Comparison of ENCODE assay signal across 33 mouse cellular contexts in the genomic region with DNA sequence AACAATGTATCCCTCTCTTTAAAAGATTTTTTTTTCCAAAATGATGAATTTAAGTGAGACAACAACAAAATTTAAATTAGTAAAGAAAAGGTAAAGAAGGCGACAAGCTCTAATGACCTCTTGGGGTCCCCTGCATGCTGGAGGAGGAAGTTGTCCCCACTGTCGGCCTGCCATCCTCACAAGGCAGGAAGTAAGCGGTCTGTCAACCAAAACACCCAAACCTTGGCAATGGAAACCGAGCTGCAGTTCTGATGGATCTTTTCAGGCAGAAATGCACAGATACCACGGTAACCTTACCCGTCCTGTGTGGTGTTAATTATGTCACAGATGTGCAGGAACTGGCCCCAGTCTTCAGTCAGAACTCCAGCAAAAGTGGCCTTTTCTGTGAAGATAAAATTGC. TPM values are rescaled to one million over a fixed set of nuclear protein-coding genes. Genes with fewer than 3 reads are reported as not detected.
DNase-seq lines count a peak whose midpoint lies in the region; ATAC-seq and TF ChIP-seq lines count a peak whose summit lies in the region.
"Had no signal": no experiment of that assay in that cellular context is flagged by ENCODE, and none has a peak within 500 bp of the region (broad histone marks: within the 10 kb centered on the region; RNA-seq: fewer than 3 reads in every experiment).

No protein-coding gene starts in this region.

- no peak for TF ChIP-seq EP300 in liver, postnatal 0 days (IDR thresholded peaks at IDR 0.05; ENCODE audit: low read depth)

- H3K4me3 ChIP-seq in erythroblast, embryonic 14.5 days (replicated peaks): peak overlapping the region; percentile 79
- H3K4me3 ChIP-seq in liver, embryonic 11.5 days (ENCODE audit: low read depth, low read length): no peak overlapping the region
- H3K4me3 ChIP-seq in liver, embryonic 12.5 days: 0 out of 2 replicates have a peak overlapping the region, but pooled peaks have one; percentile 77
- no peak overlapping the region for H3K4me3 ChIP-seq in liver, postnatal 0 days (ENCODE audit: low read depth, low read length)
- H3K4me3 ChIP-seq: embryonic facial prominence, embryonic 13.5 days; forebrain, embryonic 12.5 days; hindbrain, embryonic 12.5 days; intestine, embryonic 15.5 days; left cerebral cortex, adult 2 months; midbrain, embryonic 10.5 days; myocyte; neural tube, embryonic 12.5 days had no signal

- peaks cover 67% of the 10 kb centered on the region for H3K36me3 ChIP-seq in erythroblast, embryonic 14.5 days (ENCODE audit: control insufficient read depth)
- H3K36me3 ChIP-seq in liver, embryonic 11.5 days (ENCODE audit: control insufficient read depth, insufficient read depth, low read length): peaks cover 4% of the 10 kb centered on the region; the same call in 1 of the 2 replicates
- H3K36me3 ChIP-seq in liver, embryonic 12.5 days: peaks cover 56% of the 10 kb centered on the region
- H3K36me3 ChIP-seq in liver, postnatal 0 days (replicated peaks; ENCODE audit: insufficient read depth, low read length): peaks cover 26% of the 10 kb centered on the region
- H3K36me3 ChIP-seq: hindbrain, embryonic 12.5 days; neural tube, embryonic 12.5 days had no signal

- H3K4me1 ChIP-seq in erythroblast, embryonic 14.5 days (ENCODE audit: control insufficient read depth): peaks cover 67% of the 10 kb centered on the region
- peaks cover 13% of the 10 kb centered on the region for H3K4me1 ChIP-seq in liver, embryonic 11.5 days (replicated peaks; ENCODE audit: control insufficient read depth, insufficient read depth, low read length)
- peaks cover 34% of the 10 kb centered on the region for H3K4me1 ChIP-seq in liver, embryonic 12.5 days
- H3K4me1 ChIP-seq in liver, postnatal 0 days (ENCODE audit: insufficient read depth): peaks cover 24% of the 10 kb centered on the region
- H3K4me1 ChIP-seq: hindbrain, embryonic 12.5 days; neural tube, embryonic 12.5 days had no signal

- peak overlapping the region; percentile 25 for H3K4me2 ChIP-seq in liver, embryonic 11.5 days
- H3K4me2 ChIP-seq in liver, embryonic 12.5 days: peak overlapping the region; percentile 87
- H3K4me2 ChIP-seq in liver, postnatal 0 days (ENCODE audit: low read depth, low read length): peak overlapping the region; percentile 85; the same call in 1 of the 2 replicates
- H3K4me2 ChIP-seq: embryonic facial prominence, embryonic 13.5 days; forebrain, embryonic 12.5 days; hindbrain, embryonic 12.5 days; intestine, embryonic 15.5 days; lung, embryonic 14.5 days; neural tube, embryonic 12.5 days had no signal

- DNase-seq in liver, embryonic 11.5 days (ENCODE audit: low spot score): no peak
- no peak for DNase-seq in liver
- no peak for DNase-seq in liver, postnatal 0 days
- no peak for DNase-seq in cerebellum, postnatal 14 days
- DNase-seq in adrenal gland, postnatal 14 days: no peak
- DNase-seq: cerebellum, adult 18-20 months; cerebellum, postnatal 10 days; forebrain, postnatal 0 days; gastrocnemius, postnatal 10 days; heart, postnatal 14 days; kidney, adult 2 months; kidney, postnatal 4 days; lung, embryonic 14.5 days; lung, postnatal 14 days; right cerebral cortex, adult 18-20 months; spleen, adult 18-20 months; thymus, adult 2 months; thymus, postnatal 36 days had no signal

- no peak for TF ChIP-seq CTCF in liver, postnatal 0 days (IDR thresholded peaks at IDR 0.05; ENCODE audit: low read depth)

- ATAC-seq in erythroblast, adult 5-6 weeks (replicated peaks; ENCODE audit: low FRiP score, poor library complexity, severe bottlenecking): no peak
- ATAC-seq in liver, embryonic 11.5 days (replicated peaks; ENCODE audit: low FRiP score): no peak
- no peak for ATAC-seq in liver, embryonic 12.5 days
- ATAC-seq in liver, postnatal 0 days: no peak
- ATAC-seq: forebrain, postnatal 0 days; hindbrain, postnatal 0 days; intestine, embryonic 15.5 days; midbrain, embryonic 16.5 days had no signal

- H3K27ac ChIP-seq in liver, embryonic 11.5 days (ENCODE audit: low read depth, low read length): no peak overlapping the region
- peak overlapping the region; percentile 52; the same call in 1 of the 2 replicates for H3K27ac ChIP-seq in liver, embryonic 12.5 days
- 0 out of 2 replicates have a peak overlapping the region, but pooled peaks have one; percentile 5 for H3K27ac ChIP-seq in liver, postnatal 0 days (ENCODE audit: low read depth)
- H3K27ac ChIP-seq: embryonic facial prominence, embryonic 13.5 days; forebrain, embryonic 12.5 days; hindbrain, embryonic 12.5 days; hindbrain, postnatal 0 days; intestine, embryonic 15.5 days; kidney, postnatal 0 days; left cerebral cortex, adult 2 months; midbrain, embryonic 10.5 days; neural tube, embryonic 12.5 days had no signal

- peaks cover 6% of the 10 kb centered on the region; the same call in 1 of the 2 replicates for H3K9me3 ChIP-seq in erythroblast, embryonic 14.5 days (ENCODE audit: control insufficient read depth, low read length)
- H3K9me3 ChIP-seq in liver, embryonic 11.5 days (ENCODE audit: control insufficient read depth, low read length): no peaks in the 10 kb centered on the region
- no peaks in the 10 kb centered on the region for H3K9me3 ChIP-seq in liver, embryonic 12.5 days (replicated peaks)
- no peaks in the 10 kb centered on the region for H3K9me3 ChIP-seq in liver, postnatal 0 days (ENCODE audit: low read length)
- H3K9me3 ChIP-seq: embryonic facial prominence, embryonic 13.5 days; forebrain, embryonic 12.5 days; G1E; hindbrain, embryonic 12.5 days; intestine, embryonic 15.5 days; midbrain, embryonic 10.5 days; neural tube, embryonic 12.5 days had no signal

- peaks cover 18% of the 10 kb centered on the region for H3K27me3 ChIP-seq in erythroblast, embryonic 14.5 days (ENCODE audit: control insufficient read depth)
- H3K27me3 ChIP-seq in liver, embryonic 11.5 days (replicated peaks; ENCODE audit: control insufficient read depth, insufficient read depth, low read length): no peaks in the 10 kb centered on the region
- H3K27me3 ChIP-seq in liver, embryonic 12.5 days (replicated peaks): no peaks in the 10 kb centered on the region
- H3K27me3 ChIP-seq in liver, postnatal 0 days (ENCODE audit: insufficient read depth, low read length): no peaks in the 10 kb centered on the region
- H3K27me3 ChIP-seq: intestine, embryonic 15.5 days; neural tube, embryonic 12.5 days had no signal

- no peak overlapping the region for H3K9ac ChIP-seq in liver, embryonic 11.5 days (ENCODE audit: low read depth, low read length)
- H3K9ac ChIP-seq in liver, embryonic 12.5 days: peak overlapping the region; percentile 14; the same call in 1 of the 2 replicates
- H3K9ac ChIP-seq in liver, postnatal 0 days (replicated peaks): 0 out of 2 replicates have a peak overlapping the region, but pooled peaks have one; percentile 5
- H3K9ac ChIP-seq: embryonic facial prominence, embryonic 13.5 days; forebrain, embryonic 12.5 days; forebrain, postnatal 0 days; hindbrain, embryonic 12.5 days; intestine, embryonic 15.5 days; lung, embryonic 14.5 days; neural tube, embryonic 12.5 days had no signal

- WGBS in liver, embryonic 11.5 days: 56% methylated on average over 6 of the region's 6 CpGs
- 57% methylated on average over 6 of the region's 6 CpGs for WGBS in liver, embryonic 12.5 days (ENCODE audit: insufficient replicate concordance)
- 38% methylated on average over 6 of the region's 6 CpGs for WGBS in liver, postnatal 0 days (ENCODE audit: insufficient replicate concordance)

RNA-seq across cellular contexts. Expression of a gene that starts 3.4 kb away (rescaled TPM):
- polyA plus RNA-seq in erythroblast, embryonic 14.5 days (2012): 1.2 and 1.3 TPM in 2 replicates
- total RNA-seq in erythroblast, adult 5-6 weeks (2015; ENCODE audit: low replicate concordance): 45.1 and 50.1 TPM in 2 replicates
- total RNA-seq in erythroblast, adult 5-6 weeks (2017; ENCODE audit: low replicate concordance): 99.1 and 124 TPM in 2 replicates
- polyA plus RNA-seq in liver, embryonic 11.5 days (2014; fragmentation: Nextera tagmentation; extraction: Ambion mirVana): 60.7 and 66.0 TPM in 2 replicates
- polyA plus RNA-seq in liver, embryonic 12.5 days (2016; fragmentation: Nextera tagmentation; extraction: Ambion mirVana): 60.4 and 64.9 TPM in 2 replicates
- 24.0 and 24.6 TPM in 2 replicates for polyA plus RNA-seq in liver, postnatal 0 days (2015; fragmentation: Nextera tagmentation; extraction: Ambion mirVana)
- total RNA-seq in adrenal gland, postnatal 14 days (2021): 39.5 and 46.0 TPM in 2 replicates

RNA-seq across cellular contexts. Expression of a gene that starts 46.8 kb away (rescaled TPM):
- 3.3 and 3.7 TPM in 2 replicates for polyA plus RNA-seq in erythroblast, embryonic 14.5 days (2012)
- 40.3 and 52.6 TPM in 2 replicates for total RNA-seq in erythroblast, adult 5-6 weeks (2015; ENCODE audit: low replicate concordance)
- total RNA-seq in erythroblast, adult 5-6 weeks (2017; ENCODE audit: low replicate concordance): 33.4 and 45.7 TPM in 2 replicates
- polyA plus RNA-seq in liver, embryonic 11.5 days (2014; fragmentation: Nextera tagmentation; extraction: Ambion mirVana): 25.9 and 28.8 TPM in 2 replicates
- 38.2 and 40.5 TPM in 2 replicates for polyA plus RNA-seq in liver, embryonic 12.5 days (2016; fragmentation: Nextera tagmentation; extraction: Ambion mirVana)
- 16.3 and 22.5 TPM in 2 replicates for polyA plus RNA-seq in liver, postnatal 0 days (2015; fragmentation: Nextera tagmentation; extraction: Ambion mirVana)
- 23.4 and 26.0 TPM in 2 replicates for total RNA-seq in adrenal gland, postnatal 14 days (2021)

RNA-seq across cellular contexts. Expression of a gene that starts 46.9 kb away (rescaled TPM):
- polyA plus RNA-seq in erythroblast, embryonic 14.5 days (2012): 0.13 and 0.15 TPM in 2 replicates
- total RNA-seq in erythroblast, adult 5-6 weeks (2015; ENCODE audit: low replicate concordance): 28.6 and 34.9 TPM in 2 replicates
- 29.7 and 41.9 TPM in 2 replicates for total RNA-seq in erythroblast, adult 5-6 weeks (2017; ENCODE audit: low replicate concordance)
- polyA plus RNA-seq in liver, embryonic 11.5 days (2014; fragmentation: Nextera tagmentation; extraction: Ambion mirVana): 16.6 and 17.9 TPM in 2 replicates
- polyA plus RNA-seq in liver, embryonic 12.5 days (2016; fragmentation: Nextera tagmentation; extraction: Ambion mirVana): 11.2 and 12.9 TPM in 2 replicates
- 1.3 and 1.9 TPM in 2 replicates for polyA plus RNA-seq in liver, postnatal 0 days (2015; fragmentation: Nextera tagmentation; extraction: Ambion mirVana)
- total RNA-seq in adrenal gland, postnatal 14 days (2021): 7.4 and 8.7 TPM in 2 replicates

Comparison
In these comparisons a context has a peak if more than half of its experiments do, and no peak if none do; other contexts are left out.
1. H3K4me3 ChIP-seq: peak in erythroblast, embryonic 14.5 days (single experiment) and liver, embryonic 12.5 days (single experiment); none in liver, embryonic 11.5 days (single experiment) and liver, postnatal 0 days (single experiment).
2. H3K4me2 ChIP-seq: peak in every context shown above with its lines; median percentile 87 in liver, embryonic 12.5 days; 85 in liver, postnatal 0 days; 25 in liver, embryonic 11.5 days.
3. RNA of a gene that starts 3.4 kb away (polyA plus RNA-seq): 60.7 to 66.0 TPM in liver, embryonic 11.5 days, 60.4 to 64.9 TPM in liver, embryonic 12.5 days and 24.0 to 24.6 TPM in liver, postnatal 0 days; 1.2 to 1.3 TPM in erythroblast, embryonic 14.5 days; every median in the first group is over 10 times any median in the second.